Mouse (Mus musculus): ENCODE results near the gene Ahnak2. TPM values are rescaled to one million over a fixed set of nuclear protein-coding genes. Genes with fewer than 3 reads are reported as not detected.
A peak's percentile ranks its signal among the peaks of the same experiment; 100 is the strongest.

Ahnak2 gene
- polyA plus RNA-seq, 1 experiment from 2014 or later: 0.50 TPM

DNA sequence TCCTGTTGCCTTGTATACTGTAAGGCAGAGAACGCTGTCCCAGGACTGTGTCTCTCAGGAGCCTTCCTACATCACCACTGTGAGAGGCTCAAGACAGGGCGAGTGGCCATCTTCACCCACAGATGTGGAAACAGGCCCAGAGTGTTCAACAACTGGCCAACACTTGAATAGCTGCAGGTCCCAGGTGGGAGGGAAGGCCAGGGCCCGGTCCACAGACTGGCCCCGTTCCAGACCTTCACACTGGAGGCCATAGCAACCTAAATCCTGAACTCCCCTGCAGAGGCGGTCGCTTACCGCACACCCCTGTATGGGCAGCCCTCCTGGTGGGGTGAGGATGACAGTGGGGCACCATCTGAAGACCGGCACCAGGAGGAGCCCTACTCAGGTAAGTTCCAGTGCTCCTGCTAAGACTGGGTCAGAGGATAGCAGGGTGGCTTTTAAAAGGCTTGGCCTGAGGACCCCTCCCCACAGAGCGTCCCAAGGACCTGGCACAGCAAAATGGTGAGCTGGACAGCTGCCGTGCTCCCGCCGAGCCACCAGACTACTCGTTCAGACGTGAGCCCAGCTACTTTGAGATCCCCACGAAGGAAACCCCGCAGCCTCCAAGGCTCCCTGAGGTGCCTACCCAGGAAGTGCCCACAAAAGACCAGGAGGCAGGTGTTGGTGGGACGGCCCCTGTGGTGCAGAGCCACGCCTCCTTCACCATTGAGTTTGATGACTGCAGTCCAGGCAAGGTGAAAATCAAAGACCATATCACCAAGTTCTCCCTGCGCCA lies 67.4 kb downstream of the Ahnak2 start:
- peaks cover 47% of the 10 kb centered on the region for H3K36me3 ChIP-seq (ENCODE audit: insufficient read depth, low read length)
- no peaks in the 10 kb centered on the region for H3K27me3 ChIP-seq (ENCODE audit: insufficient read depth, low read length)
- no peaks in the 10 kb centered on the region for H3K4me1 ChIP-seq (replicated peaks; ENCODE audit: insufficient read depth, low read length)
- H3K4me2 ChIP-seq (ENCODE audit: low read length): no peak overlapping the region
- TF ChIP-seq CTCF (IDR thresholded peaks at IDR 0.05; ENCODE audit: low read depth): no peak
- H3K9ac ChIP-seq (ENCODE audit: low read depth, low read length): no peak overlapping the region
- no peaks in the 10 kb centered on the region for H3K9me3 ChIP-seq (replicated peaks; ENCODE audit: low read length)
- ATAC-seq (replicated peaks; ENCODE audit: low FRiP score, low read depth): no peak
- DNase-seq (ENCODE audit: low spot score): no peak
- no peak overlapping the region for H3K4me3 ChIP-seq (replicated peaks; ENCODE audit: low read depth, low read length)
- no peak overlapping the region for H3K27ac ChIP-seq
- WGBS: 87% methylated on average over 19 of the region's 19 CpGs

DNA sequence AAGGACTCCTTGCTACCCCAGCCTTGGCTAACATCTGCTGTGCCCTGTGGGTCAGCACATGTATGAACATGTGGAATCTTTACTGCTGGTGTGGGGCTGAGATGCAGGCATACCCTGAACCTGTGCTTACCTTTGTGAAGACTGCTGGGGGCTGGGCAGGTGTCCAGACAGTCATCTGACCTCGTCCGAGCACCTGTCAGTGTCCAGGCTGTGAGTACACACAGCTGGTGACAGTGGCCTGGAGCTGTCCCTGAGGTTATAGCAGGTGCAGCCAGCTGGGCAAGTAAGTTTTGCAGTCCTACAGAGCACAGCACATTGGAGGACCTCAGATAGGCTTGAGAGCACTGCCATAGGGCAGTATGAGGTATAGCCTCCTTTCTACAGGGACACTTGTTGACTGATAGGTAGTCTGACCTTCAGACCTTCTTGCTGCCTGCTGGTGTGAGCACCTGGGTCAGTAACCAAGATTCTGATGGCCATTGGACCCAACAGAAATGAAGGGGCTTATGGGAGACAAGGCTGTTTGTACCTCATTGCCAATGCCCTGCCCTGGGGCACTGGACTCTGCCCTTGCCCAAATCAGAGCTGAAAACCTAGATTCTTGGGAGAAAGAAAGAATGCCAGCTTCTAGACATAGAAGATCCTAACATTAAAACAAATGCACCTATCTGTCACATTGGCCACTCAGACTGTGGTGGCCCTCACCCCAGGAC lies 68.2 kb downstream of the Ahnak2 start:
- Histone ChIP-seq H3K4me1 (replicated peaks; ENCODE audit: insufficient read depth, low read length) (no peaks in the 10 kb centered on the region), H3K9me3 (replicated peaks; ENCODE audit: low read length) (no peaks in the 10 kb centered on the region), H3K27me3 (ENCODE audit: insufficient read depth, low read length) (no peaks in the 10 kb centered on the region), H3K4me3 (replicated peaks; ENCODE audit: low read depth, low read length) (no peak overlapping the region), H3K36me3 (ENCODE audit: insufficient read depth, low read length) (peaks cover 44% of the 10 kb centered on the region), H3K9ac (ENCODE audit: low read depth, low read length) (no peak overlapping the region), H3K4me2 (ENCODE audit: low read length) (no peak overlapping the region), H3K27ac (no peak overlapping the region)
- TF ChIP-seq CTCF (IDR thresholded peaks at IDR 0.05; ENCODE audit: low read depth): no peak
- ATAC-seq (replicated peaks; ENCODE audit: low FRiP score, low read depth) (no peak), DNase-seq (ENCODE audit: low spot score) (no peak)
- WGBS: 65% methylated on average over 2 of the region's 2 CpGs

DNA sequence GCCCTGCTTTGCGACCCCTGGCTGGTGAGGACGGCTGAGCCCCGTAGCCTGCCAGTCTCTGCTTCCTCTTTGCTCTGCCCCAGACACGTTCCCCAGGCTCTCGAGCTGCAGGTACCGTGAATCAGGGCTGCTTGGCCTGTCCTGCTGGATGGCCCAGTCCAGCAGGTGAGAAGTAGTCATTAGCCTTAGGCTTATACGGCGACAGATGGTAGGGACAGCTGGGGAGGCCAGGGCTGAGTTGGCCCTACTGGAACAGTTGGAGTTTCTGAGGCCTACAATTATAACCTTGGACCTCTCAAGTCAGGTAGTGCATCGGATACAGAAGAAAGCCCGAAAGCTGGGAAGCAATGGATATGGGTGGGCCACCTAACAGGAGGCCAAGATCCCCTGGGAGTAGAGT lies 69.9 kb downstream of the Ahnak2 start:
- peaks cover 29% of the 10 kb centered on the region for H3K36me3 ChIP-seq (ENCODE audit: insufficient read depth, low read length)
- no peak overlapping the region for H3K9ac ChIP-seq (ENCODE audit: low read depth, low read length)
- ATAC-seq (replicated peaks; ENCODE audit: low FRiP score, low read depth): no peak
- no peak overlapping the region for H3K4me2 ChIP-seq (ENCODE audit: low read length)
- H3K4me3 ChIP-seq (replicated peaks; ENCODE audit: low read depth, low read length): no peak overlapping the region
- no peak for TF ChIP-seq CTCF (IDR thresholded peaks at IDR 0.05; ENCODE audit: low read depth)
- no peak for DNase-seq (ENCODE audit: low spot score)
- 80% methylated on average over 10 of the region's 10 CpGs for WGBS
- H3K27me3 ChIP-seq (ENCODE audit: insufficient read depth, low read length): no peaks in the 10 kb centered on the region
- H3K27ac ChIP-seq: no peak overlapping the region
- H3K4me1 ChIP-seq (replicated peaks; ENCODE audit: insufficient read depth, low read length): no peaks in the 10 kb centered on the region
- H3K9me3 ChIP-seq (replicated peaks; ENCODE audit: low read length): no peaks in the 10 kb centered on the region

DNA sequence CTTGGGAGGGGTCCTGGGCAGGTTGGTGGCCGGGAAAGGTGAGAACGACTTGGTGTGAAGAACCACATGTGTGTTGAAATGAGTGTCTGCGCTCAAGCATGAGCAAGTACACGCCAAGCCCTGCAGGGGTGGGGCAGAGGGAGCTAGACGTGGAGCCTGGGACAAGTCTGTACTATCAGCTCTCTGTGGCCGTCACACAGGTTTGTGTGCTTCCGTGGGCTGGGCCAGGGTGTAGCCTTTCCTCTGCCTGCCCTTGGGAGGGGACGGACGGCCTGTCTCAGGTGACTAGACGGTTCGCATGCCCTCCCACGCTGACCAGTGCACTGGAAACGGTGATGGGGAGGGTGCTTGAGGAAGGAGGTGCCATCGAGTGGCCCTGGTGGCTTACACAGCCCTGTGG lies 71.6 kb downstream of the Ahnak2 start:
- DNase-seq (ENCODE audit: low spot score): no peak
- 54% methylated on average over 14 of the region's 14 CpGs for WGBS

DNA sequence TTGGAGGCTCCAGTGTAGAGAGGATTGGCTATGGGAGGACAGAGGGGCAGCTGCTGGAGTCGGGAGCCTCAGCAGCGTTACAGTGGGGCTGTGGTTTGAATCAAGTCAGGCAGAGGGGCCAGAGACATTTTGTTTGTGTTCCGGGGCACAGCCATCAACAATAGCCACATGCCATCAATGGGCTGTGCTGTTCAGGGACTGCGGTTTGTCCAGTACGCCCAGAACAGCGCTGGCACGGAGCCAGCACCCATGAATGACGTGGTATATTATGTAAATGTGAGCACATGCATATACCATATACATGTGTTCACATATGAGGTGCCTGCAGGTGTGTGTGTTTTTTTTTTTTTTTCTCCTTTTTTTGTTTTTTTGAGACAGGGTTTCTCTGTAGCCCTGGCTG lies 74.7 kb downstream of the Ahnak2 start:
- no peak for TF ChIP-seq CTCF (IDR thresholded peaks at IDR 0.05; ENCODE audit: low read depth)
- Histone ChIP-seq H3K27me3 (ENCODE audit: insufficient read depth, low read length) (no peaks in the 10 kb centered on the region), H3K4me1 (replicated peaks; ENCODE audit: insufficient read depth, low read length) (no peaks in the 10 kb centered on the region), H3K27ac (no peak overlapping the region), H3K4me3 (replicated peaks; ENCODE audit: low read depth, low read length) (no peak overlapping the region), H3K9ac (ENCODE audit: low read depth, low read length) (no peak overlapping the region), H3K36me3 (ENCODE audit: insufficient read depth, low read length) (peaks cover 5% of the 10 kb centered on the region; the same call in 1 of the 2 replicates), H3K4me2 (ENCODE audit: low read length) (no peak overlapping the region), H3K9me3 (replicated peaks; ENCODE audit: low read length) (no peaks in the 10 kb centered on the region)
- ATAC-seq (replicated peaks; ENCODE audit: low FRiP score, low read depth): no peak
- DNase-seq (ENCODE audit: low spot score): no peak
- WGBS: 77% methylated on average over 8 of the region's 8 CpGs

More for the DNA sequence above, 71.6 kb downstream of the Ahnak2 start:
- Histone ChIP-seq H3K36me3 (ENCODE audit: insufficient read depth, low read length) (peaks cover 12% of the 10 kb centered on the region), H3K9ac (ENCODE audit: low read depth, low read length) (no peak overlapping the region), H3K27me3 (ENCODE audit: insufficient read depth, low read length) (no peaks in the 10 kb centered on the region), H3K4me2 (ENCODE audit: low read length) (no peak overlapping the region), H3K27ac (no peak overlapping the region), H3K4me1 (replicated peaks; ENCODE audit: insufficient read depth, low read length) (no peaks in the 10 kb centered on the region), H3K9me3 (replicated peaks; ENCODE audit: low read length) (no peaks in the 10 kb centered on the region), H3K4me3 (replicated peaks; ENCODE audit: low read depth, low read length) (no peak overlapping the region)
- ATAC-seq (replicated peaks; ENCODE audit: low FRiP score, low read depth): no peak
- no peak for TF ChIP-seq CTCF (IDR thresholded peaks at IDR 0.05; ENCODE audit: low read depth)

DNA sequence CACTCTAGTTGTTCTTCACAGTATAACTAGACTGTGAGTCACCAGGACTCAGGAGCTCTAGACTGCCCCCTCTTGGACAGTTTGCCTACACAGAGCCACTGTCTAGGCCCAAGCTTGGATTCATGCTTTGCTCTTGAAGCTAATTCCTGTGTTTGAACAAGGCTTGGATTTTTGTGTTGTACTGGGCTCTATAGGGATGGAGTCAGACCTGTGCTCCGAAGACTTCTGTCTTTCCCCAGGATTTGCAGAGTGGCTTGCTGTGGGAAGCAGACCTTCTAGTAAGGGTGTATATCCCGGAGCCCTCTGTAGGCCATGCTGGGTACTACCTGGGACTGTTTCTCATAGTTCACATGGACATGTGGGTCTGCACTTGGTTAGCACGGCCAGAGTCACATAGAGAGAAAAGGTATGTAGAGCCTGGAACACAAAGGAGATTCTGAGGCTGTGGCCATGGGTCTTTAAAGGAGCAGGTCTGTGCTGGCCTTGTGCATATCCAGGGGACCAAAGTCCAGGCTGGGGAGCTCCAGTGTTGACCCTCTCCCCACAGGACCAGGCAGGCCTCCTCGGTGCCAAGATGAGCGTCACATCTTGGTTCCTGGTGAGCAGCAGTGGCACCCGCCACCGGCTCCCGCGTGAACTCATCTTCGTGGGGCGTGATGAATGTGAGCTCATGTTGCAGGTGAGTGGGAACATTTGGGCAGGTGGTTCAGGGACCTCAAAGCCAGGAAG lies 78.2 kb downstream of the Ahnak2 start:
- Histone ChIP-seq H3K4me1 (replicated peaks; ENCODE audit: insufficient read depth, low read length) (peaks cover 6% of the 10 kb centered on the region; the same call in 1 of the 2 replicates), H3K9ac (ENCODE audit: low read depth, low read length) (no peak overlapping the region), H3K9me3 (replicated peaks; ENCODE audit: low read length) (no peaks in the 10 kb centered on the region), H3K36me3 (ENCODE audit: insufficient read depth, low read length) (no peaks in the 10 kb centered on the region; the same call in 1 of the 2 replicates), H3K27ac (no peak overlapping the region), H3K4me2 (ENCODE audit: low read length) (no peak overlapping the region), H3K4me3 (replicated peaks; ENCODE audit: low read depth, low read length) (no peak overlapping the region), H3K27me3 (ENCODE audit: insufficient read depth, low read length) (no peaks in the 10 kb centered on the region)
- ATAC-seq (replicated peaks; ENCODE audit: low FRiP score, low read depth) (no peak; the same call in 1 of the 2 replicates), DNase-seq (ENCODE audit: low spot score) (peak; percentile 78)
- peak; percentile 75 for TF ChIP-seq CTCF (IDR thresholded peaks at IDR 0.05; ENCODE audit: low read depth)
- WGBS: 73% methylated on average over 11 of the region's 11 CpGs
